Mouse (Mus musculus) heart, adult 2 months (tissue): ENCODE measurements around the gene Pitpnm1. TPM values are rescaled to one million over a fixed set of nuclear protein-coding genes. Genes with fewer than 3 reads are reported as not detected.

ENCODE experiments used
- DNase-seq, 2 experiments: peaks; one replicate each; pipeline ENCODE4 v3.0.0; 2021
- H3K27ac ChIP-seq: fragments of 200-600 bp; 2 replicates; pipeline ENCODE4 v1.8.1; 2022
- H3K27me3 ChIP-seq: fragments of 200-500 bp; 2 replicates; pipeline ENCODE4 v1.6.1; 2012; ENCODE audit warnings: mild to moderate bottlenecking, low read length, inconsistent platforms, mixed read lengths; ENCODE audit not compliant: control insufficient read depth, insufficient read depth
- H3K36me3 ChIP-seq: fragments of 200-500 bp; 2 replicates; pipeline ENCODE4 v1.6.1; 2012; ENCODE audit warnings: low read length, inconsistent platforms; ENCODE audit not compliant: control insufficient read depth, insufficient read depth
- H3K4me1 ChIP-seq: fragments of 200-500 bp; 2 replicates; pipeline ENCODE4 v1.6.1; 2011; ENCODE audit warnings: low read length; ENCODE audit not compliant: control insufficient read depth, insufficient read depth
- H3K4me3 ChIP-seq: fragments of 200-600 bp; 2 replicates; pipeline ENCODE4 v1.8.1; 2022
- H3K79me2 ChIP-seq: fragments of 200-500 bp; replicated peaks from 2 replicates; pipeline ENCODE4 v1.6.1; 2012; ENCODE audit warnings: mild to moderate bottlenecking, inconsistent platforms, low read length, moderate library complexity, mixed read lengths; ENCODE audit not compliant: control insufficient read depth, insufficient read depth
- H3K9ac ChIP-seq: fragments of 200-500 bp; 2 replicates; pipeline ENCODE4 v1.6.1; 2012; ENCODE audit warnings: low read depth, mild to moderate bottlenecking, control low read depth, inconsistent platforms, low read length, mixed read lengths
- CTCF ChIP-seq: fragments of 200-600 bp; IDR thresholded peaks from 2 replicates; pipeline ENCODE4 v1.8.1; 2022; ENCODE audit warnings: antibody characterized with exemption, mild to moderate bottlenecking, moderate library complexity
- EP300 ChIP-seq: fragments of 200-500 bp; IDR thresholded peaks from 2 replicates; pipeline ENCODE4 v1.6.1; 2011; ENCODE audit warnings: low read depth, low read length, control low read depth; ENCODE audit not compliant: insufficient read depth
- POLR2A ChIP-seq: fragments of 200-500 bp; IDR thresholded peaks from 2 replicates; pipeline ENCODE4 v1.6.1; 2011; ENCODE audit warnings: mild to moderate bottlenecking, low read depth, low read length, control low read depth; ENCODE audit not compliant: insufficient read depth
- WGBS: fragments of 180-500 bp; shearing (Covaris S2); methylation state at CpG from one replicate; pipeline ENCODE4 v1.1.7; 2018; 5-methylcytosine and 5-hydroxymethylcytosine counted together
- intact Hi-C: fragments of 180-260 bp; cut with DNase I; formaldehyde crosslinking; loops from one replicate; pipeline ENCODE4 v1.15.1; 2025
- polyA plus RNA-seq: library from polyadenylated mRNA; depleted of rRNA; stranded (reverse); fragments of >200 nt; gene quantifications from 2 replicates; pipeline ENCODE4 v1.2.3, GENCODE M21; 2012
- total RNA-seq, 2 experiments: library from RNA; stranded (reverse); gene quantifications; 2 replicates each; pipeline ENCODE4 v1.2.3; 2021

The Pitpnm1 gene
- total and polyA plus RNA-seq, 3 experiments, result 18.1 to 49.9 (median 19.9) TPM

- TF ChIP-seq EP300 (no peak), CTCF (no peak), POLR2A (no peak)
- no peaks in the 10 kb centered on the region for H3K36me3 ChIP-seq
- H3K4me3 ChIP-seq, result no peak overlapping the region
- no peaks in the 10 kb centered on the region for H3K27me3 ChIP-seq
- intact Hi-C loops, result no loop called here
- H3K79me2 ChIP-seq, result no peaks in the 10 kb centered on the region
- no peaks in the 10 kb centered on the region for H3K4me1 ChIP-seq
- no peak for DNase-seq
- H3K9ac ChIP-seq, result no peak overlapping the region
- 76% methylated on average over 7 of the region's 7 CpGs for WGBS
- no peak overlapping the region for H3K27ac ChIP-seq
Measured at GRCm38 (mm10) chr19:4083316-4083715, 16.5 kb upstream of the Pitpnm1 start.

- H3K9ac ChIP-seq, result no peak overlapping the region
- H3K4me3 ChIP-seq, result no peak overlapping the region
- no peaks in the 10 kb centered on the region for H3K79me2 ChIP-seq
- H3K4me1 ChIP-seq, result no peaks in the 10 kb centered on the region
- H3K27ac ChIP-seq, result no peak overlapping the region
- 60% methylated on average over 8 of the region's 8 CpGs for WGBS
- intact Hi-C loops, result no loop called here
- TF ChIP-seq CTCF (no peak), POLR2A (no peak)
- H3K36me3 ChIP-seq, result no peaks in the 10 kb centered on the region
- no peak for DNase-seq
- H3K27me3 ChIP-seq, result no peaks in the 10 kb centered on the region
Measured at GRCm38 (mm10) chr19:4083826-4084225, 16.0 kb upstream of the Pitpnm1 start.

GRCm38 (mm10) chr19:4084984-4085383, 14.8 kb upstream of the Pitpnm1 start:
- H3K27ac ChIP-seq, result no peak overlapping the region
- no peak overlapping the region for H3K4me3 ChIP-seq
- H3K36me3 ChIP-seq, result no peaks in the 10 kb centered on the region
- TF ChIP-seq CTCF (peak; percentile 42), EP300 (no peak)
- DNase-seq, result no peak
- no peaks in the 10 kb centered on the region for H3K79me2 ChIP-seq
- intact Hi-C loops, result no loop called here
- no peaks in the 10 kb centered on the region for H3K4me1 ChIP-seq
- H3K27me3 ChIP-seq, result no peaks in the 10 kb centered on the region
- H3K9ac ChIP-seq, result no peak overlapping the region
- WGBS, result 82% methylated on average over 1 of the region's 1 CpGs

GRCm38 (mm10) chr19:4086156-4086555, 13.6 kb upstream of the Pitpnm1 start:
- no peak for TF ChIP-seq CTCF
- TF ChIP-seq EP300, result no peak
- TF ChIP-seq POLR2A, result no peak
- no peak overlapping the region for H3K4me3 ChIP-seq
- H3K9ac ChIP-seq, result no peak overlapping the region
- intact Hi-C loops, result no loop called here
- no peaks in the 10 kb centered on the region for H3K27me3 ChIP-seq
- H3K4me1 ChIP-seq, result no peaks in the 10 kb centered on the region
- DNase-seq, result no peak
- no peak overlapping the region for H3K27ac ChIP-seq
- no peaks in the 10 kb centered on the region for H3K36me3 ChIP-seq
- H3K79me2 ChIP-seq, result no peaks in the 10 kb centered on the region
- 89% methylated on average over 15 of the region's 15 CpGs for WGBS

GRCm38 (mm10) chr19:4087090-4087489, 12.7 kb upstream of the Pitpnm1 start:
- Histone ChIP-seq H3K4me1 (no peaks in the 10 kb centered on the region), H3K79me2 (no peaks in the 10 kb centered on the region), H3K27me3 (no peaks in the 10 kb centered on the region), H3K9ac (no peak overlapping the region), H3K27ac (no peak overlapping the region), H3K36me3 (no peaks in the 10 kb centered on the region), H3K4me3 (no peak overlapping the region)
- no peak for TF ChIP-seq POLR2A
- no peak for TF ChIP-seq CTCF
- no peak for TF ChIP-seq EP300
- 59% methylated on average over 5 of the region's 5 CpGs for WGBS
- intact Hi-C loops, result no loop called here
- DNase-seq, result no peak

- intact Hi-C loops, result no loop called here
- Histone ChIP-seq H3K79me2 (no peaks in the 10 kb centered on the region), H3K27me3 (no peaks in the 10 kb centered on the region), H3K4me3 (no peak overlapping the region), H3K4me1 (no peaks in the 10 kb centered on the region), H3K9ac (no peak overlapping the region), H3K27ac (no peak overlapping the region), H3K36me3 (no peaks in the 10 kb centered on the region)
- 24% methylated on average over 5 of the region's 5 CpGs for WGBS
- DNase-seq, result no peak
- TF ChIP-seq EP300 (no peak), CTCF (no peak), POLR2A (no peak)
Measured at GRCm38 (mm10) chr19:4088146-4088545, 11.7 kb upstream of the Pitpnm1 start.
